Mouse (Mus musculus) kidney, postnatal 0 days (tissue): ENCODE data around the gene Dock10. TPM values are rescaled to one million over a fixed set of nuclear protein-coding genes. Genes with fewer than 3 reads are reported as not detected.

Experiments used
- ATAC-seq: fragments of 200-750 bp; cut with Nextera tagmentation; replicated peaks from 2 replicates; pipeline ENCODE4 v1.8.0; 2017; ENCODE audit warnings: low read depth, moderate number of reproducible peaks, moderate TSS enrichment, moderate library complexity; ENCODE audit not compliant: low FRiP score
- DNase-seq: peaks from one replicate; pipeline ENCODE4 v3.0.0-alpha.2; 2016; ENCODE audit warnings: low spot score
- H3K27ac ChIP-seq: fragments of 300-500 bp; sonication (generic); 2 replicates; pipeline ENCODE4 v1.5.1; 2014; ENCODE audit warnings: mild to moderate bottlenecking
- H3K27me3 ChIP-seq: fragments of 300-500 bp; sonication (generic); 2 replicates; pipeline ENCODE4 v1.6.1; 2014; ENCODE audit warnings: low read length, mixed read lengths; ENCODE audit not compliant: insufficient read depth
- H3K36me3 ChIP-seq: fragments of 300-500 bp; sonication (generic); 2 replicates; pipeline ENCODE4 v1.6.1; 2014; ENCODE audit warnings: low read length, mixed read lengths; ENCODE audit not compliant: insufficient read depth
- H3K4me1 ChIP-seq: fragments of 300-500 bp; sonication (generic); replicated peaks from 2 replicates; pipeline ENCODE4 v1.6.1; 2014; ENCODE audit warnings: antibody characterized with exemption, low read length, mixed read lengths; ENCODE audit not compliant: insufficient read depth
- H3K4me2 ChIP-seq: fragments of 300-500 bp; sonication (generic); 2 replicates; pipeline ENCODE4 v1.6.1; 2014; ENCODE audit warnings: mild to moderate bottlenecking, low read length, moderate library complexity, mixed read lengths
- H3K4me3 ChIP-seq: fragments of 300-500 bp; sonication (generic); replicated peaks from 2 replicates; pipeline ENCODE4 v1.5.1; 2014; ENCODE audit warnings: low read depth, low read length
- H3K9ac ChIP-seq: fragments of 300-500 bp; sonication (generic); 2 replicates; pipeline ENCODE4 v1.6.1; 2014; ENCODE audit warnings: low read depth, low read length
- H3K9me3 ChIP-seq: fragments of 300-500 bp; sonication (generic); replicated peaks from 2 replicates; pipeline ENCODE4 v1.6.1; 2016; ENCODE audit warnings: low read length, inconsistent platforms, mixed read lengths
- CTCF ChIP-seq: IDR thresholded peaks from 2 replicates; pipeline ENCODE4 v1.5.1; 2016; ENCODE audit warnings: antibody characterized with exemption, low read depth, mild to moderate bottlenecking, moderate library complexity
- WGBS: fragments of 180-500 bp; shearing (Covaris S2); extraction: QIAGEN DNeasy Blood & Tissue Kit; methylation state at CpG from one replicate; pipeline ENCODE4 v1.1.7; 2014; 5-methylcytosine and 5-hydroxymethylcytosine counted together
- polyA plus RNA-seq: library from polyadenylated mRNA; unstranded; fragments of >200 nt; fragmentation: Nextera tagmentation; extraction: Ambion mirVana; gene quantifications from 2 replicates; pipeline ENCODE4 v1.2.1, GENCODE M21; 2015

The Dock10 gene
- polyA plus RNA-seq, 1 experiment from 2014 or later, result 2.6 TPM

DNA sequence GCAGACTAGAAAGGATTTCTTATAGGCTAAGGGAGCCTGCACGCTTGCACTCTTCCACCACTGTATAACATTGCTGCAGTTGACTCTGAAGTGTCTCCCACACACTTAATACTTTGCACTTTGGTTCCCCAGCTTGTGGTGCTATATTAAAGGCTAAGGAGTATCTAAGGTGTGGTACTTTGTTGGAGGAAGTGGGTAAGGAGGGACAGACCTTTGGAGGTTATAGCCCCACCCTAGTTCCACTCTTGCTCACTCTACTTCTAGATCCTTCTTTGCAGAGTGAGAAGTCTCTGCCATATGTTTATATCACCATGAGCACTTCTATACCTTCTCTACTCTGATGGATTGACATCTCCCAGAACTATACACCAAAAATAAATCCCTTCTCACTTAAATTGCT, 55.0 kb downstream of the Dock10 start:
- no peak for TF ChIP-seq CTCF
- WGBS, result 92% methylated on average over 1 of the region's 1 CpGs
- no peak overlapping the region for H3K9ac ChIP-seq
- no peak overlapping the region for H3K4me3 ChIP-seq
- H3K27me3 ChIP-seq, result no peaks in the 10 kb centered on the region
- no peak overlapping the region for H3K4me2 ChIP-seq
- H3K27ac ChIP-seq, result no peak overlapping the region
- no peaks in the 10 kb centered on the region for H3K9me3 ChIP-seq
- no peaks in the 10 kb centered on the region for H3K4me1 ChIP-seq
- no peak for ATAC-seq
- H3K36me3 ChIP-seq, result no peaks in the 10 kb centered on the region
- no peak for DNase-seq

- Histone ChIP-seq H3K9ac (no peak overlapping the region), H3K27me3 (no peaks in the 10 kb centered on the region), H3K27ac (no peak overlapping the region), H3K4me1 (no peaks in the 10 kb centered on the region), H3K4me2 (no peak overlapping the region), H3K36me3 (no peaks in the 10 kb centered on the region), H3K9me3 (no peaks in the 10 kb centered on the region), H3K4me3 (no peak overlapping the region)
- DNase-seq (no peak), ATAC-seq (no peak)
- TF ChIP-seq CTCF, result no peak
- 42% methylated on average over 1 of the region's 1 CpGs for WGBS
These were observed 82.2 kb downstream of the Dock10 start for GRCm38 (mm10) chr1:80676004-80676673.

DNA sequence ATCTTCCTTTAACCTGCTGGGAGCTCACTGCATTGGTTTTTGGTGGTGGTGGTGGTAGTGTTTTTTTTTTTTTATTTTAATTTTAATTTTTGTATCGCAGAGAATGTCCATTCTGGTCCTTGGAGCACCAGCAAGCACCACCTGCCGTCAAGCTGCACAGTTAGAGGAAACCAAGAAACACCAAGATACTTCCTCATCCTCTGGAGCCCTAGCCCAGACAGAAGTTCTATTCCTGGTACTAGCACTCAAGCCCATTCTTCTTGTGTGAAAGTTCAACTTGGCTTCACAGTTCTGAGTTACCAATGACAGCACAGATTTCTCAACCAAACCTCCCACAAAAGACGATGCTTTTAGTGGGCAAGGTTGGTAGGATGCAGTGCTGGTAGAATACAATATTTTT, 86.6 kb downstream of the Dock10 start:
- H3K36me3 ChIP-seq, result no peaks in the 10 kb centered on the region
- WGBS, result 86% methylated on average over 3 of the region's 3 CpGs
- no peak for ATAC-seq
- H3K27me3 ChIP-seq, result no peaks in the 10 kb centered on the region
- TF ChIP-seq CTCF, result no peak
- no peaks in the 10 kb centered on the region for H3K9me3 ChIP-seq
- H3K4me3 ChIP-seq, result no peak overlapping the region
- no peak for DNase-seq
- no peak overlapping the region for H3K9ac ChIP-seq
- no peak overlapping the region for H3K4me2 ChIP-seq
- no peaks in the 10 kb centered on the region for H3K4me1 ChIP-seq
- H3K27ac ChIP-seq, result no peak overlapping the region

GRCm38 (mm10) chr1:80671056-80671455, 87.3 kb downstream of the Dock10 start:
- Histone ChIP-seq H3K9ac (no peak overlapping the region), H3K27ac (no peak overlapping the region), H3K27me3 (no peaks in the 10 kb centered on the region), H3K4me1 (no peaks in the 10 kb centered on the region), H3K4me2 (no peak overlapping the region), H3K9me3 (no peaks in the 10 kb centered on the region), H3K4me3 (no peak overlapping the region), H3K36me3 (no peaks in the 10 kb centered on the region)
- TF ChIP-seq CTCF, result no peak
- ATAC-seq (no peak), DNase-seq (no peak)
- WGBS, result 75% methylated on average over 5 of the region's 5 CpGs

DNA sequence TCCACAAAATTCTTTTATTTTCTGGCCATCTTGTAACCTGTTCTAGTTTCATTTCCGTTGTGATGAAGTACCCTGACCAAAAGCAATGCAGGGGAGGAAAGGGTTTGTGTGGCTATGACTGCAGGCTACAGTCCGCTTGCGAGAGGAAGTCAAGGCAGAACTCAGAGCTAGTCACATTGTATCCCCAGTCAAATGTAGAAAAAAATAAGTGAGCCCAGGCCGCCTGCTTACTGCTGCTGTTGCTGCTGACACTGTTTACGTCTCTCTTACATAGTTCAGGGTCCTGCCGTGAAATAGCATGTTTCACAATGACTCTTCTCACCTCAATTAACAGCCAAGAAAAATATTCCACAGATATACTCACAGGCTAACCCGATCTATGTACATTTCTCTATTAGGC, 87.9 kb downstream of the Dock10 start:
- TF ChIP-seq CTCF, result no peak
- Histone ChIP-seq H3K9ac (no peak overlapping the region), H3K4me2 (no peak overlapping the region), H3K36me3 (no peaks in the 10 kb centered on the region), H3K9me3 (no peaks in the 10 kb centered on the region), H3K4me1 (no peaks in the 10 kb centered on the region), H3K4me3 (no peak overlapping the region), H3K27ac (no peak overlapping the region), H3K27me3 (no peaks in the 10 kb centered on the region)
- ATAC-seq (no peak), DNase-seq (no peak)
- 69% methylated on average over 7 of the region's 7 CpGs for WGBS

- no peak for TF ChIP-seq CTCF
- DNase-seq (no peak), ATAC-seq (no peak)
- Histone ChIP-seq H3K9me3 (no peaks in the 10 kb centered on the region), H3K4me3 (no peak overlapping the region), H3K27me3 (no peaks in the 10 kb centered on the region), H3K4me1 (no peaks in the 10 kb centered on the region), H3K4me2 (no peak overlapping the region), H3K36me3 (no peaks in the 10 kb centered on the region), H3K27ac (no peak overlapping the region), H3K9ac (no peak overlapping the region)
These were observed 92.6 kb downstream of the Dock10 start for GRCm38 (mm10) chr1:80665761-80666160.

DNA sequence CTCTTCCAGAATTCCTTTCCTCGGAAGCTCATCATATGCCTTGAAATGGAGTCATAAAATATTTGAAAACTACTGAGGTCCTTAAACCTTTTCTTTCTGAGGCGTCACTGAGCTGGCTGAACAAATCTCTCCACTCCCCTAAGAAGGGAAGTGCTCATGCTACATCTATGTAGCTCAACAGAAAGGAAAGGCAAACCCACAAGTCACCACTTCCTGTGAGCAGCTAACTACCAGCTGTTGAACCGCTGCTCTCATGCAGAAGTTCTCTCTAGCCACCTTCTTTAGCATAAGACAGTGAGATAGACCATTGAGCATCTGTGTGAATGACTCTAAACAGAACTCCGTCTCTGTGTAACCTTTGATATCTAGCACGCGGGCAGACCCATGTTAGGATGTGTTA, 93.2 kb downstream of the Dock10 start:
- no peak for TF ChIP-seq CTCF
- no peaks in the 10 kb centered on the region for H3K9me3 ChIP-seq
- no peaks in the 10 kb centered on the region for H3K4me1 ChIP-seq
- no peak overlapping the region for H3K4me3 ChIP-seq
- 87% methylated on average over 6 of the region's 6 CpGs for WGBS
- no peaks in the 10 kb centered on the region for H3K36me3 ChIP-seq
- no peak overlapping the region for H3K27ac ChIP-seq
- DNase-seq (no peak), ATAC-seq (no peak)
- H3K9ac ChIP-seq, result no peak overlapping the region
- no peaks in the 10 kb centered on the region for H3K27me3 ChIP-seq
- H3K4me2 ChIP-seq, result no peak overlapping the region
